Mouse (Mus musculus): ENCODE data around the gene Mapk8ip1. TPM values are rescaled to one million over a fixed set of nuclear protein-coding genes. Genes with fewer than 3 reads are reported as not detected.

Mapk8ip1 gene
- 49.3 and 54.5 TPM in 2 replicates for polyA plus RNA-seq (2014; fragmentation: Nextera tagmentation; extraction: Ambion mirVana)

GRCm38 (mm10) chr2:92401091-92401561, at the start of gene Mapk8ip1:
Mapk8ip1 (minus strand) TSS chr2:92401263.
- peak within 1 kb of the TSS; percentile 58 for H3K27ac ChIP-seq (ENCODE audit: low read depth, low read length)
- H3K4me3 ChIP-seq (ENCODE audit: low read depth, low read length), result peak within 1 kb of the TSS; percentile 73
- H3K4me1 ChIP-seq (ENCODE audit: control insufficient read depth, insufficient read depth, low read length), result peaks cover 8% of the 10 kb centered on the region; the same call in 1 of the 2 replicates
- peak within 1 kb of the TSS; percentile 91 for H3K9ac ChIP-seq (ENCODE audit: low read length)
- DNase-seq (ENCODE audit: low spot score) (peak; percentile 58), ATAC-seq (peak; percentile 72)
- WGBS, result 3% methylated on average over 33 of the region's 59 CpGs
- peak within 1 kb of the TSS; percentile 69 for H3K4me2 ChIP-seq (ENCODE audit: low read length)
- no peaks in the 10 kb centered on the region for H3K9me3 ChIP-seq (replicated peaks; ENCODE audit: control insufficient read depth, low read length)
- no peaks in the 10 kb centered on the region for H3K27me3 ChIP-seq (replicated peaks; ENCODE audit: control insufficient read depth, insufficient read depth, low read length)
- peaks cover 28% of the 10 kb centered on the region for H3K36me3 ChIP-seq (ENCODE audit: control insufficient read depth, insufficient read depth, low read length)

GRCm38 (mm10) chr2:92447121-92447740, 46.2 kb upstream of the Mapk8ip1 start:
- ATAC-seq, result no peak
- no peaks in the 10 kb centered on the region for H3K9me3 ChIP-seq (replicated peaks; ENCODE audit: control insufficient read depth, low read length)
- H3K9ac ChIP-seq (ENCODE audit: low read length), result no peak overlapping the region
- no peak for DNase-seq (ENCODE audit: low spot score)
- no peak overlapping the region for H3K4me2 ChIP-seq (ENCODE audit: low read length)
- H3K4me3 ChIP-seq (ENCODE audit: low read depth, low read length), result no peak overlapping the region
- H3K36me3 ChIP-seq (ENCODE audit: control insufficient read depth, insufficient read depth, low read length), result no peaks in the 10 kb centered on the region
- WGBS, result 65% methylated on average over 7 of the region's 7 CpGs
- H3K27ac ChIP-seq (ENCODE audit: low read depth, low read length), result no peak overlapping the region
- peaks cover 3% of the 10 kb centered on the region; the same call in 1 of the 2 replicates for H3K4me1 ChIP-seq (ENCODE audit: control insufficient read depth, insufficient read depth, low read length)
- no peaks in the 10 kb centered on the region for H3K27me3 ChIP-seq (replicated peaks; ENCODE audit: control insufficient read depth, insufficient read depth, low read length)

GRCm38 (mm10) chr2:92446656-92447055, 45.6 kb upstream of the Mapk8ip1 start:
- DNase-seq (ENCODE audit: low spot score), result peak; percentile 50
- Histone ChIP-seq H3K27me3 (replicated peaks; ENCODE audit: control insufficient read depth, insufficient read depth, low read length) (no peaks in the 10 kb centered on the region), H3K4me3 (ENCODE audit: low read depth, low read length) (no peak overlapping the region), H3K4me2 (ENCODE audit: low read length) (no peak overlapping the region), H3K4me1 (ENCODE audit: control insufficient read depth, insufficient read depth, low read length) (peaks cover 3% of the 10 kb centered on the region; the same call in 1 of the 2 replicates), H3K9me3 (replicated peaks; ENCODE audit: control insufficient read depth, low read length) (no peaks in the 10 kb centered on the region), H3K27ac (ENCODE audit: low read depth, low read length) (no peak overlapping the region), H3K36me3 (ENCODE audit: control insufficient read depth, insufficient read depth, low read length) (no peaks in the 10 kb centered on the region), H3K9ac (ENCODE audit: low read length) (no peak overlapping the region)
- peak; percentile 54; the same call in 1 of the 2 replicates for ATAC-seq
- WGBS, result 57% methylated on average over 8 of the region's 8 CpGs

GRCm38 (mm10) chr2:92445890-92446289, 44.8 kb upstream of the Mapk8ip1 start:
- H3K4me1 ChIP-seq (ENCODE audit: control insufficient read depth, insufficient read depth, low read length), result peaks cover 3% of the 10 kb centered on the region; the same call in 1 of the 2 replicates
- DNase-seq (ENCODE audit: low spot score) (no peak), ATAC-seq (no peak)
- H3K27ac ChIP-seq (ENCODE audit: low read depth, low read length), result no peak overlapping the region
- H3K4me2 ChIP-seq (ENCODE audit: low read length), result no peak overlapping the region
- no peak overlapping the region for H3K9ac ChIP-seq (ENCODE audit: low read length)
- H3K27me3 ChIP-seq (replicated peaks; ENCODE audit: control insufficient read depth, insufficient read depth, low read length), result no peaks in the 10 kb centered on the region
- no peak overlapping the region for H3K4me3 ChIP-seq (ENCODE audit: low read depth, low read length)
- no peaks in the 10 kb centered on the region for H3K9me3 ChIP-seq (replicated peaks; ENCODE audit: control insufficient read depth, low read length)
- H3K36me3 ChIP-seq (ENCODE audit: control insufficient read depth, insufficient read depth, low read length), result no peaks in the 10 kb centered on the region
- 62% methylated on average over 9 of the region's 9 CpGs for WGBS

GRCm38 (mm10) chr2:92444376-92444775, 43.3 kb upstream of the Mapk8ip1 start:
- H3K27ac ChIP-seq (ENCODE audit: low read depth, low read length), result no peak overlapping the region
- no peak for DNase-seq (ENCODE audit: low spot score)
- H3K36me3 ChIP-seq (ENCODE audit: control insufficient read depth, insufficient read depth, low read length), result no peaks in the 10 kb centered on the region
- peaks cover 3% of the 10 kb centered on the region; the same call in 1 of the 2 replicates for H3K4me1 ChIP-seq (ENCODE audit: control insufficient read depth, insufficient read depth, low read length)
- H3K27me3 ChIP-seq (replicated peaks; ENCODE audit: control insufficient read depth, insufficient read depth, low read length), result no peaks in the 10 kb centered on the region
- WGBS, result 52% methylated on average over 4 of the region's 4 CpGs
- H3K4me2 ChIP-seq (ENCODE audit: low read length), result no peak overlapping the region
- H3K9me3 ChIP-seq (replicated peaks; ENCODE audit: control insufficient read depth, low read length), result no peaks in the 10 kb centered on the region
- H3K9ac ChIP-seq (ENCODE audit: low read length), result no peak overlapping the region
- no peak overlapping the region for H3K4me3 ChIP-seq (ENCODE audit: low read depth, low read length)
- ATAC-seq, result no peak

- no peak overlapping the region for H3K9ac ChIP-seq (ENCODE audit: low read length)
- H3K9me3 ChIP-seq (replicated peaks; ENCODE audit: control insufficient read depth, low read length), result no peaks in the 10 kb centered on the region
- WGBS, result 79% methylated on average over 4 of the region's 4 CpGs
- DNase-seq (ENCODE audit: low spot score), result no peak
- no peak overlapping the region for H3K4me3 ChIP-seq (ENCODE audit: low read depth, low read length)
- ATAC-seq, result no peak
- H3K27ac ChIP-seq (ENCODE audit: low read depth, low read length), result no peak overlapping the region
- no peaks in the 10 kb centered on the region for H3K36me3 ChIP-seq (ENCODE audit: control insufficient read depth, insufficient read depth, low read length)
- no peak overlapping the region for H3K4me2 ChIP-seq (ENCODE audit: low read length)
- no peaks in the 10 kb centered on the region for H3K27me3 ChIP-seq (replicated peaks; ENCODE audit: control insufficient read depth, insufficient read depth, low read length)
- H3K4me1 ChIP-seq (ENCODE audit: control insufficient read depth, insufficient read depth, low read length), result peaks cover 3% of the 10 kb centered on the region; the same call in 1 of the 2 replicates
These were observed 42.2 kb upstream of the Mapk8ip1 start for GRCm38 (mm10) chr2:92443313-92443712.

GRCm38 (mm10) chr2:92442419-92443001, 41.4 kb upstream of the Mapk8ip1 start:
- DNase-seq (ENCODE audit: low spot score), result peak; percentile 41
- peaks cover 3% of the 10 kb centered on the region; the same call in 1 of the 2 replicates for H3K4me1 ChIP-seq (ENCODE audit: control insufficient read depth, insufficient read depth, low read length)
- 79% methylated on average over 12 of the region's 12 CpGs for WGBS
- 0 out of 2 replicates have a peak overlapping the region, but pooled peaks have one; percentile 33 for H3K27ac ChIP-seq (ENCODE audit: low read depth, low read length)
- H3K4me3 ChIP-seq (ENCODE audit: low read depth, low read length), result no peak overlapping the region
- H3K4me2 ChIP-seq (ENCODE audit: low read length), result no peak overlapping the region
- H3K27me3 ChIP-seq (replicated peaks; ENCODE audit: control insufficient read depth, insufficient read depth, low read length), result no peaks in the 10 kb centered on the region
- no peak for ATAC-seq
- no peaks in the 10 kb centered on the region for H3K9me3 ChIP-seq (replicated peaks; ENCODE audit: control insufficient read depth, low read length)
- peak overlapping the region; percentile 17; the same call in 1 of the 2 replicates for H3K9ac ChIP-seq (ENCODE audit: low read length)
- no peaks in the 10 kb centered on the region for H3K36me3 ChIP-seq (ENCODE audit: control insufficient read depth, insufficient read depth, low read length)

- H3K4me1 ChIP-seq (ENCODE audit: control insufficient read depth, insufficient read depth, low read length), result peaks cover 3% of the 10 kb centered on the region; the same call in 1 of the 2 replicates
- H3K27me3 ChIP-seq (replicated peaks; ENCODE audit: control insufficient read depth, insufficient read depth, low read length), result no peaks in the 10 kb centered on the region
- ATAC-seq (no peak), DNase-seq (ENCODE audit: low spot score) (no peak)
- H3K9ac ChIP-seq (ENCODE audit: low read length), result no peak overlapping the region
- no peak overlapping the region for H3K4me2 ChIP-seq (ENCODE audit: low read length)
- H3K9me3 ChIP-seq (replicated peaks; ENCODE audit: control insufficient read depth, low read length), result no peaks in the 10 kb centered on the region
- H3K36me3 ChIP-seq (ENCODE audit: control insufficient read depth, insufficient read depth, low read length), result no peaks in the 10 kb centered on the region
- WGBS, result 69% methylated on average over 6 of the region's 6 CpGs
- no peak overlapping the region for H3K4me3 ChIP-seq (ENCODE audit: low read depth, low read length)
- H3K27ac ChIP-seq (ENCODE audit: low read depth, low read length), result no peak overlapping the region
These were observed 39.4 kb upstream of the Mapk8ip1 start for GRCm38 (mm10) chr2:92440432-92440831.

GRCm38 (mm10) chr2:92438567-92438966, 37.5 kb upstream of the Mapk8ip1 start:
- DNase-seq (ENCODE audit: low spot score) (no peak), ATAC-seq (no peak)
- H3K9me3 ChIP-seq (replicated peaks; ENCODE audit: control insufficient read depth, low read length), result no peaks in the 10 kb centered on the region
- 0 out of 2 replicates have a peak, but pooled peaks cover 4% of the 10 kb centered on the region for H3K27me3 ChIP-seq (replicated peaks; ENCODE audit: control insufficient read depth, insufficient read depth, low read length)
- H3K36me3 ChIP-seq (ENCODE audit: control insufficient read depth, insufficient read depth, low read length), result no peaks in the 10 kb centered on the region
- whole genome bisulfite sequencing, result 62% methylated on average over 3 of the region's 3 CpGs
- H3K27ac ChIP-seq (ENCODE audit: low read depth, low read length), result no peak overlapping the region
- no peak overlapping the region for H3K9ac ChIP-seq (ENCODE audit: low read length)
- no peak overlapping the region for H3K4me2 ChIP-seq (ENCODE audit: low read length)
- peaks cover 5% of the 10 kb centered on the region; the same call in 1 of the 2 replicates for H3K4me1 ChIP-seq (ENCODE audit: control insufficient read depth, insufficient read depth, low read length)
- no peak overlapping the region for H3K4me3 ChIP-seq (ENCODE audit: low read depth, low read length)
